Mouse (Mus musculus) urinary bladder, postnatal 14 days (tissue): ENCODE results near the gene Per3.
A peak's percentile ranks its signal among the peaks of the same experiment; 100 is the strongest.
"Not testable (repeated sequence)": the region's sequence is repeated elsewhere in the genome, so short reads cannot be mapped to it uniquely, and the experiment has no call there.

Experiments
- DNase-seq: peaks from one replicate; pipeline ENCODE4 v3.0.0; 2021; ENCODE audit warnings: low spot score

The Per3 gene

DNA sequence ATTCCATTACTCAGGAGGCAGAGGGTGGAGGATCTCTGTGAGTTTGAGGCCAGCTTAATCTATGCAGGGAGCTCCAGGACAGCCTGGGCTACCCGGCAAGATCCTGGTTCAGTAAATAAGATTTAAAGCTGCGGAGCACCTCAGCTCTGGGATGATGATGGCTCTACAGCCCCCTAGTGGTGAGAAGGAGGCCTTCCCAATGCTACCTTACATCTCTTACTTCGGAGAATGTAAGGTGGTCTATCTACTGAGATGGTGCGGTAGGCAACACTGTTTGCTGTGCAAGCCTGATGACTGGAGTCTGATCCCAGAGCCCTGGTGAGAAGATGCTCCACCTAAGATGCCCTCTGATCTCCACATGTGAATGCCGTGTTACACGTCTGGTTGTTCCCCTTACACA lies 17.5 kb downstream of the Per3 start:
- DNase-seq, result no peak

DNA sequence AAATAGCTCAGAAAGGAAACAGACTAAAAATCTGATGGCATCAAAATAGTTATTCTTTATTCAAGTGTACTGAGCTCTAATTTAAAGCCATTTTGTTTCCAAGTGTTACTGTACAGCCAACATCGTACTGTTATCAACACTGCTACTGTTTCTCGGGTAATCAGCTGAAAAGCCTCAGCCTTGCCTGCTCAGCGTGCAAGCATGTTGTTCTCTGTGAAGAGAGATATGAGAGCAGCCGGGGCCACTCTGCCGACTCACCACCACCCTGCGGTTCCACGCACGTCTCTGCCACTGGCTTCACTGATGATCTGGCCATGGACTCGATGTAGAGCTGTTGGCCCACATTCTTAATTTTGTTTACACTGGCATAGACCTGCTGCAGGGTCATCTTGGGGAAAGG lies 20.3 kb downstream of the Per3 start:
- no peak for DNase-seq

DNA sequence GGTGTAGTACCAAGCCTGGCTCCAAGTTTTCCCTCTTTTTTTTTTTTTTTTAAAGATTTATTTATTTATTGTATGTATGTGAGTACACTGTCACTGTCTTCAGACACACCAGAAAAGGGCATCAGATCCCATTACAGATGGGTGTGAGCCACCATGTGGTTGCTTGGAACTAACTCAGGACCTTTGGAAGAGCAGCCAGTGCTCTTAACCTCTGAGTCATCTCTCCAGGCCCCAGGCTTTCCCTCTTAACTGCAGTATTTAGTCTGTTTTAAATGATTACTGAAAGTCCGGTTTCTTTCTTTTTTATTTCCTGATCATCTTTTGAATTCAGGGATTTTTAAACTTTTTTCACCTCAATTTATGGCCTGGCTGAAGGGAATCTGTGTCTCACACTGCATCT lies 27.1 kb downstream of the Per3 start:
- DNase-seq, result not testable (repeated sequence)

DNA sequence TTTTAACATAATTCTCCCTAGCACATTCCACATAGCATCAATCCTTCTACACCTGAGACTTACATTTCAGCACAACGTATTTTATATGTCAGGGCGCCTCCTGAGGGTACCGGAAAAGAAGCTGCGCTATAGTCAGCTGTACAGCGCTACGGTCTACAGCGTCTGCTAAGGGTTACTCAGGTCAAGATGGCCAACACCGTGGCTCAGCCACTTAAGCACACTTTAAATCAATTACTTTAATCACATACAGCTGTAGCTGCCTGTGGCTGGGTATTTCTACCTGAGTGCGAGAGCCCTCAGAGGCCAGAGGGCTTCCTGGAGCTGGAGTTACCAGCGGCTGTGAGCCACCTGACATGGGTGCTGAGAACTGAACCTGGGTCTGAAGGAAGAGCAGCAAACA lies 28.5 kb downstream of the Per3 start:
- no peak for DNase-seq

DNA sequence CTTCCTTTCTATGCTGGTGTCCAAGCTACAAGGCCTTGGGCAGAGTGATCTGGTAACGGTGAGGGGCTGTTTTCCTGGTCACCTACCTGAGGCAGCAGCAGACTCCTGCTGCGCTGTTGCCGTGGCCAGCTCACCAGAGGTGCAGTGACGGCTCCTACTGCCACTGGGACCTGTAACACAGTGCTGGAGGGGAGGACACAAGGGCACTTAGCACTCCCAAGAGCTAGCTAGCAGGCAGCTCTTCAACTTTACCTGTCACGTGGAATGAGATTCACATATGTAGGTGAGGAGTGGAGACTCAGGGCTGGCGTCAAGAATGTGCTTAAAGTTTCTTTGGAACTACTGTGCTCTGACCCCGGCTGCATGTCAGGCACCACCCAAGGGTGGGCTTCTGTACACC lies 34.1 kb downstream of the Per3 start:
- no peak for DNase-seq

DNA sequence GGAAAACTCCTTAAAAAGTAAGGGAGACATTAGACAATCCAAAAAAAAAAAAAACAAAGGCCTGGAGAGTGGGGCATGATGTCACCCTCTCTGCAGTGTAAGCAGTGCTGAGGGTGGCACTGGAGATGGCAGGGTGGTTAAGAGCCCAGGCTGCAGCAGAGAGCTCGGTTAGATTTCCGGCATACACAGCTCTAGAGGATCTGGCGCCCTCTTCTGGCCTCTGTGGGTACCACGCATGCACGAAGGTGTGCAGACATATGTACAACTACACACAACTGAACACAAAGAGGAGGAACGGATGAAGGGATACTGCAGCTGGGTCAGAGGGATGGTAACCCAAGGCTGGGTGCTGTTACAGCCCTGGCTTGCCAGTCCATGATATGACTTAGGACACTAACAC lies 37.5 kb downstream of the Per3 start:
- DNase-seq, result peak; percentile 48

DNA sequence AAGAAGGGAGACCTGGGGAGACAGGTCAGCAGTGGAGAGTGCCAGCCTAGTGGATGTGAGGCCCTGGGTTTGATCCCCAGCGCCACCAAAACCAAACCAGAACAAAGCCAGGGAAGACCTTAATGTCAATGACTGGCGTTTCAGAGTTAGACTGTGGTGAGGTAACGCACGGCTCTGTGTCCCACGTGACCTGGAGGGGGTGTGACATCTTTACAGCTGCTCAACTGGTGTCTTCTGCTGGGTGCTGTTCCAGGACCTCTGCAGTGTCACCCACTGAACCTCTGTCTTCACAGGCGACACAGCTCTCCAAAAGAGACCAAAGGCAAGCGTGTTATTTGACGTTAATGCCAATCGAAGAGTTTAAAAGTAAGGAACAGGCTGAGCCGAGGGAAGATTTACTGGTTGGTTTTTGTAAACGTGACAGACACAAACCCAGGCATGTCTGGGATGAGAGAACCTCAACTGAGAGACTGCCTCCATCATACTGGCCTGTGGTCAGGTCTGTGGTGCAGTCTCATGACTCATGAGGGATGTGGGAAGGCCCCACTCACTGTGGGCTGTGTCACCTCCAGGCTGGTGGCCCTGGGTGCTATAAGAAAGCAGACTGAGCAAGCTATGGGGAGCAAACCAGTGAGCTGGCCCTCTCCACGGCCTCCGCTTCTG lies 38.7 kb downstream of the Per3 start:
- DNase-seq, result no peak

DNA sequence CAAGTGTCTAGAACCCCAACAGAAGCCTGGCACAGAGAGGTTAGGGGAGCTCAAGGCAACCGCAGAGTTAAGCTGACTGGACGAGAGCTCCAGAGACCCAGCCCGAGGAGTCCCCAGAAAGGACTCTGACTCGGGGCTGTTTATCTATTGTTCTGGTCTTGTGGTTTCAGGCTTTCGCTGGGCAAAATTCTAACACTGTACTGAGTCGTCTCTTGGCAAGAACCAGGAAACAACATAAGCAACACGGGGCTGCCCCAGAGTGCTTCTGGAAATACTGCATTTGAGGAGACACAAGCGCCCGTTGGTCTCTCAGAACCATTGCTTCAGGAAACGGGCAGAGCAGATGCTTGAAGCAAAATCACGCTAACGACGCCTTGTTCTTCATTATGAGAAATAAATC lies 43.1 kb downstream of the Per3 start:
- no peak for DNase-seq

DNA sequence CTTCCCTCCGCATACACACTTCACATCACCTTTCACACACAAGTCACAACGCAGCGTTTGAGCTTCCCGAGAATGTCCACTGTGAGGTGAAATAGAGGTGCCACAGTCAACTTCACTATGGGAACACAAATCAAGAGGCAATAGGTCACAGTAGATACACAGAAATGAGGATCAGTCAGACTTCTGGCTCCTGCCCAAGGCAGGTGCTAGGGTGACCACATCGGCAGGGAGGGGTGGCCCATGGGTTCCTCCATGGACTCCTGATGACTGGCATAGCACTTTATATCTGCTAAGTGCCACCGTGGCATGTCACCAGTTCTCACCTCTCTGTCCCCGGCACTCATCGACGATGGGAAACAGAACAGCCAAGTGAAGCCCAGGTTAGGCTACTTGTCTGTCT lies 45.8 kb downstream of the Per3 start:
- DNase-seq, result no peak

DNA sequence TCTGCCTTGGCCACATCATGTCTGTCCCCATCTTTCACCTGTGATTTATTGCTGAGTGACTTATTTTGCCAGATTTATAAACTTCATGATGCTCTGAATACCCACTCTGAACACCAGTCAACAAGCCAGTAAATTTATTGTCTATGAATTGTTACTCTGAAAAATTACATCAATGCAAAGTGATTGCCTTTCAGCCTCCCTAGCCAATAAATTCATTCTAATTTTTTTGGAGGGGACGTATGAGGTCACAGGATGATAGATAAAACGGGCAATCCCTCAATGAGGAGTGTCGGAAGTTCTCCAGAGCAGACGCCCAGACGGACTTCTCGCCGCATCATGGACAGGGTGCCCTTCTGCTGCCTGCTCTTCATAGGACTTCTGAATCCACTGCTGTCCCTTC lies 47.7 kb downstream of the Per3 start, which contains the start of gene Uts2:
Gene Uts2, plus strand, starts transcription at position 301 of the 400 bp plus-strand sequence.
- no peak for DNase-seq

DNA sequence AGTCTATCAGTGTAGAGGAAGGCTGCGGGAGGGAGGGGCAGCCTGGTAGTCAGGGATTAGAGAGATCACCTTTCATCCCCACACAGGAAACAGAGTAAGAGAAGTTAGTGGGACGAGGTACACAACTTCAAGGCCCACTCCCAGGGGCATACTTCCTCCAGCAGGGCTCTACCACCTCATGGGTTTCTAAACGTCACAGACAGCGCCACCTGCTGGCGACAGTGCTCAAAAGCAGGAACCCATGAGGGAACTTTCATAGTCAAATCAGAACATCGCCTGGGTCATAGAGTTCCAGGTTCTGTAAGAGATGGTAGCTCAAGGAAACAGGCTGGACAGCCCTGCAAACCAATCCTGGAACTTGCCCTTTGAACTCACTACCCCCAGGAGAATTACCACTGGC lies 54.3 kb downstream of the Per3 start:
- DNase-seq, result no peak

DNA sequence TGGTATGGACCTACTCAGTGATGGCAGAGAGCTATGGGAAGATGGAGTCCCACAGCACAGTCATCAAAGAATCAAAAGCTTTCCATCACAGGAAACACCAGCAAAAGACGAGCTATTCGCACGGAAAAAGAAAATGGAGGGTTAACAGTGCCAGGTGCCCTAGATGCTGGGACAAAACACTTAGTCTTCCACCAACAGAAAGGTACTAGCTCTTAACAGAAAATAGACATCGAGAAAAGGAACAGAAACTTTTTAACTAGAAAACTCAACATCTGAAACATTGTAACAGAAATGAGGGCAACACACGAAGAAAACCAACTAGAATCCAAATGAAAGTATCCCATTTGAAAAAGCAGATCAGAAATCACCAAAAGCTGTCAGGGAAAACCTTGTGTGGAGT lies 64.3 kb downstream of the Per3 start:
- DNase-seq, result no peak

DNA sequence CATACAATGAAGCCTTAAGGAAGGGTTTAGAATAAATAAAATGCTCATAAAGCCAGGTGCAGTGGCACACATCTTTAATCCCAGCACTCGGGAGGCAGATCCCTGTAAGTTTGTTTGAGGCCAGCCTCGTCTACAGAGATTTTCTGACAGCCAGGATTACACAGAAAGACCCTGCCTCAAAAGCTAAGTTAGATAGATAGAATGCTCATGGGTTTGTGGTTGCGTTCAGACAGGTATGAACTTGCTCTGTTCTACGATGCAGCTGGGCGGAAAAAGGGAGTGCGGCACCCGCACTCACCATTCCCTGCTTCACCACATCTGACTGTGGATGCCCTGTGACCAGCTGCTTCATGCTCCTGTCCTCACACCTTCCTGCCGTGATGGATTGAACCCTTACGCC lies 65.0 kb downstream of the Per3 start:
- no peak for DNase-seq

DNA sequence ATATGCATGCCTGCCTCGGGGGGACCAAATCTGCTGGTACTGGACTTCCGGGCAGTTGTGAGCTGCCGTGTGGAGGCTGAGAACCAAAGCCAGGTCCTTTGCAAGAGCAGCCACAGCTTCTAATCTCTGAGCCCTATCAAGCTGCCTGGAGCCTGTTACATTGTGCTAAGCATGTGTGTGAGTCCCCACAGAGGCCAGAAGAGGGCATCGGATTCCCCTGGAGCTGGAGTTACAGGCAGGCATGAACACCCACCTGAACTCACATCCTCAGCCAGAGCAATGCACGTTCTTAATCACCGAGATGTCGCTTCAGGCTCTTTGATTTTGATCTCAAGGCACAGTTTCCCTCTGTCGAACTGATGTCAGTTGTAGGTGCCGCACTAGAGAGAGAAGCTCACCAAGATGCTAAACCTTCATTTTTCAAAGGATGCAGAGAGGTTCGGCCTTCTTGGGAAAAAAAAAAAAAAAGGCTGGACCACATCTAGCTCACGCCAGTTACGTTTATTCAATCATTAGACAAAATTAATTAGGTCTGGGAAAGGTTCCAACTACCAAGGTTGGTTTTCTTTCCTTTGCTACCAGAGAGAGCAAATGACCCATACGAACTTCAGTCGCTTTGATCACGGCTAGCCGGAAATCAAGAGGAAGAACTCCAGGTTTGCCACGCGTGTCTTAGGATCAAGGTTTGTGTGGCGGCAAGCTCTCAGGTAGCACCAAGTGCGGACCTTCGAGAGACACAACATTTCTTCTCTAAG lies 66.1 kb downstream of the Per3 start:
- no peak for DNase-seq

DNA sequence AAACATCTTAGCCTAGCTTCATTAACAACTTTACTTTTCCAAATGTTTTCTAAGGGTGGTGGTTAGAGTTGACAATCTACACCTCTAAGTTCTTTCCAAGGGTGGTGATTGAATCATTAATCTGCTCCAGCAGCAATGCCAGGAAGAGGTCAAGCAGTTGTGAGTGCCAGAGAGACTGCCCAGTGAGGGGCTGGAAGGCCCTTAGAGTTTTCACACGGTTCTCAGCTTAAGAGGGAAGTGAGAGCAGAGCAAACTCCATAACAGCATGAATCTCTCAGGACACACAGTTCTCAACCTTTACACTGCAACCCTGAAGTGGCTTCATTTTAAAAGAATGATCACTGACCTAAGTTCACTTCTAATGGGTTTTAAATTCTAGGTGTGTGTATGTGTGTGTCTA lies 69.3 kb downstream of the Per3 start:
- no peak for DNase-seq

DNA sequence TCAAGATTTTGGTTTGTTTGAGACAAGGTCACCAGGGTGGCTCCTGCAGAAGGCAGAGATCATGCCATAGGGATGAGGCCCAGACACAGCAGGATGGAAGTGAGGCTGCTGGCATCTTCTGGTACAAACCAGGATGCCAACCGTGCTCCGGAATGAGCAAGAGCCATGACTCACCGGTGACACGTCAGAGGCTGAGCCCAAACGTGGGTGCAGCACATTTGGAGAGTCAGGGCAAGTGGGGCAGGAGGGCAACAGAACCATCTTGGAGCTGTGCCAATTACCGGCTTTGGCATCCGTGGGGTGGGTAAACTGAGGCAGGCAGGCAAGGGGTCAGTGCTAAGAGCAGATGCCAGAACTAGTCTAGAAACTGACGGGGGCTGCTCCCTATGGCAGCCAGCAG lies 71.2 kb downstream of the Per3 start:
- peak; percentile 24 for DNase-seq

DNA sequence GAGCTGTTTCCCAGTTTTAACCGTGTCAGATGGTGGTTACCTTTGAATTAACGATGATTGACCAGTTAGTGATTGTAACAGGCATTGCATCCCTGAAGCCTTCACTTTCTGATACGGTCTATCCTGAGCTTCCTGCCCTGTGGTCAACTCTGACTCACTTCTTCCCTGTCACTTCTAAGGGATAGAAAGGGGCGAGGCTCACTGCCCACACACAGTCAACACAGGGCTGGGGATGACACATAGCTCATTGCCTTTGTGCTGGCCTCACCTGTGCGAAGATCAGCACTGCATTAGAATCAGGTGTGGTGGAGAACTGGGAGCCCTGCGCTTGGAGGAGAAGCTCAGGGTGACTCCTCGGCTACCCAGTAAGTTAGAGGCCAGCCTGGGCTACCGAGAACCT lies 75.5 kb downstream of the Per3 start:
- DNase-seq, result no peak

DNA sequence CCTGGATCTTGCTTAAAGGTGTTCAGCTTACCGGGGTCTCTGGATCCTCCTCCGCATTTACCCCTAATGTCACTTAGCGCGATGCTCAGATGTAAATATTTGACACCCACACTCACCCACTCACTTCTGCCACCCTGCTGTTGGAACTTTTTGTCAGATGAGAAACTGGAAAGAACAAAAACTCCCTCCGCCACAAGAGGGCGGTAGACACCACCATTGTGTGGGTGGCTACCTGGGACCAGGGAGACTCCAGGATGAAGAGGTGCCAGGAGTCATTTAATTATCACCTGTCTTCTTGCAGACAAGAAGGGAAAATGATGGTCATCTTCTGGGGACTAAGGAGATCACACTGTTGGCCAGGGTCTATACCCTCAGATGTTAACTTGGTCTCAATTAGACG lies 77.9 kb downstream of the Per3 start:
- DNase-seq, result peak; percentile 73

DNA sequence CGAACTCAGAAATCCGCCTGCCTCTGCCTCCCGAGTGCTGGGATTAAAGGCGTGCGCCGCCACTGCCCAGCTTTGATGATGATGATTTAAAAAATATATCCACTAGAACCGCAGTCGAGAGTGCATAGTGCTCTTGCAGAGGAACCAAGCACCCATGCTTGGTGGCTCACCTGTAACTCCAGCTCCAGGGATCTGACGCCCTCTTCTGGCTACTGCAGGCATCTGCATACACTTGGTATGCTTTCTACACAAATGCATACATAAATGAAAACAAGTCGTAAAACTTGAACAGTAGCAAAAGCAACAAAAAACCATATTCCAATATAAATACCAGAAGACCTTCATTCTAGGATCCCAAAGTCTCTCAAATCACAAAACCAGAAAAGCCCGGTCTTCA lies 78.9 kb downstream of the Per3 start:
- DNase-seq, result no peak

DNA sequence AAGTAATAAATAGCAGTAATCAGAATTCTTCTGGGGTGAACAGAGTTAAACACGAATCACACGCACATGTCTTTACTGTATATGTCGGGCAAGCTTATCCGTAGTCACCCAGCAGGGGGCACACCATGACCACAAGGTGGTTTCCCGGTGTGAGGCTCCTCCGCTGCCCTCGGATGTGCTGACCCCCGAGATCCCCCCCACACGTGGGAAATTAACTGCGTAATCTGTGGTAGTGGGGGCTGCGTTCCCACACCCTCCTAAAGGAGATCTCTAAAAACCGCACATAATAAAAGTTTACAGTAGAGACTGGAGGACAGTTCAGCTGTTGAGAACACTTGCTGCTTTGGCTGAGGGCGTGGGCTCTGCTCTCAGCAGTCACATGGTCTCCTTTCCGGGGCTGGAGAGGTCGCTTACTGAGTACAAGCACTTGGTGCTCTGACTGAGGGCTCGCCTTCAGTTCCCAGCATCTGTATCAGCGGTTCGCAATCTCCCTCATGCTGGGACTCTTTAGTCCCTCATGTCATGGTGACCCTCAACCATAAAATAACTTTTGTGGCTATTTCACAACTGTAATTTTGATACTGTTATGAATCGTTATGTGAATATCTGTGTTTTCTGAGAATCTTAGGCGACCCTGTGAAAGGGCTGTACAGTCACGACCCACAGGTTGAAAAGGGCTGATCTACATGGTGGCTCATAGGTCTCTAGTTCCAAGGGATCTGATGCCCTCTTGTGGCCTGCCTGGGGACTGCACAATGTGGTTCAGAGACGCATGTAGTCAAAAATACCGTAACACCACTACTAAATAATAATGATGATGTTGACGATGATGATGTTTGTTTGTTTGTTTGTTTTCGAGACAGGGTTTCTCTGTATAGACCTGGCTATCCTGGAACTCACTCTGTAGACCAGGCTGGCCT lies 79.6 kb downstream of the Per3 start:
- peak; percentile 91 for DNase-seq

DNA sequence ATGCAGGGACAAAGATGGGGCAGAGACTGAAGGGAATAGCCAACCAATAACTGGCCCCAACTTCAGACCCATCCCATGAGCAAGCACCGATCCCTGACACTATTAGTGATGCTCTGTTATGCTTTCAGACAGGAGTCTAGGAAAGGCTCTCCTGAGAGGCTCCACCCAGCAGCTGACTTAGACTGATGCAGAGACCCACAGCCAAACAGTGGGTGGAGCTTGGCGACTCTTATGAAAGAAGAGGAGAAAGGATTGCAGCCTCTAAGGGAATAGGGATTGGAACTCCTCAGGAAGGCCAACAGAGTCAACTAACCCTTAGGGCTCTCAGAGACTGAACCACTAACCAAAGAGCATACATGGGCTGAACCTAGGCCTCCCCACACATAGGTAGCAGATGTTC lies 80.8 kb downstream of the Per3 start:
- no peak for DNase-seq

DNA sequence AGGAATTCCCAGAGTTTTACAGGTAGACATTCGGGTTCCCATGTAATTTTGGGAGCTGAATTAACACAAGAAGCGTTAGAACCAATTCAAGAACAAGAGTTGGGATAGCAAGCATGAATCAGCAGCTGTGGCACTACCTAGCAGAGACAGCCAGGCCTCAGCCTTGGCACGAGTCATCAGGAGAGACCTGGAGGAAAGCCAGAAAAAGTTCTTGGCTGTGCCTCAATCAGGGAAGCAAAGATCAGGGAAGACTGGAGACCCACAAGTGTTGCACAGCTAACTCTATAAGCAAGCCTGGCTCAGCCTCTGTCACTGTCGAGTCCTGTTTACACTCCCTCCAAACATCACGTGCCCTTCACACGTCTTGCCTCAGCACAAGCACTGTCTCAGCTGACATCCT lies 82.2 kb downstream of the Per3 start:
- DNase-seq, result peak; percentile 32

DNA sequence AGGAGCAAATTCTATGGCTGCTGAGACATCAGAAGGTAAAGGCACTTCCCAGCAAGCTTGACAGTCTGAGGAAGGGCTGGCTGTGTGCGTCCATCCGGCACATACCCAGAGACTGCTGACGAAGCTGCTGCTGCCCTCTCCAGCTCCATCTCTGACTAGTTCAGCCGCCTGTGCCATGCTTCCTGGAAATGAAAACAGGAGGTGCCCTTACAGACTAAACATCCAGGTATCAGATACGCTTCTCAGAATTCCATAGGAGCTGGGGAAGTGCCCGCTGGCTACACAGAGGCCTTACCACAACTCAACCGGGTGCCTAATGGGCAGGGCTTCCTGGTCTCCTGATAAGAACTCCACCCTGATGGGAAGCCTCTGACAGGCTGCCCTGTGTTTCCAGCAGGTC lies 85.9 kb downstream of the Per3 start:
- no peak for DNase-seq
